Mouse (Mus musculus) large intestine, adult 2 months (tissue): ENCODE measurements around the gene Hexim1. TPM values are rescaled to one million over a fixed set of nuclear protein-coding genes. Genes with fewer than 3 reads are reported as not detected.

Experiments used
- DNase-seq: peaks from one replicate; pipeline ENCODE4 v3.0.0-alpha.2; 2012; ENCODE audit warnings: low read depth, low spot score
- WGBS: fragments of 180-500 bp; shearing (Covaris S2); methylation state at CpG from one replicate; pipeline ENCODE4 v1.1.7; 2018; 5-methylcytosine and 5-hydroxymethylcytosine counted together
- polyA plus RNA-seq: library from polyadenylated mRNA; depleted of rRNA; stranded (reverse); fragments of >200 nt; gene quantifications from 2 replicates; pipeline ENCODE4 v1.2.3, GENCODE M21; 2012

Hexim1 gene
- polyA plus RNA-seq, 1 experiment, result 11.5 TPM

DNA sequence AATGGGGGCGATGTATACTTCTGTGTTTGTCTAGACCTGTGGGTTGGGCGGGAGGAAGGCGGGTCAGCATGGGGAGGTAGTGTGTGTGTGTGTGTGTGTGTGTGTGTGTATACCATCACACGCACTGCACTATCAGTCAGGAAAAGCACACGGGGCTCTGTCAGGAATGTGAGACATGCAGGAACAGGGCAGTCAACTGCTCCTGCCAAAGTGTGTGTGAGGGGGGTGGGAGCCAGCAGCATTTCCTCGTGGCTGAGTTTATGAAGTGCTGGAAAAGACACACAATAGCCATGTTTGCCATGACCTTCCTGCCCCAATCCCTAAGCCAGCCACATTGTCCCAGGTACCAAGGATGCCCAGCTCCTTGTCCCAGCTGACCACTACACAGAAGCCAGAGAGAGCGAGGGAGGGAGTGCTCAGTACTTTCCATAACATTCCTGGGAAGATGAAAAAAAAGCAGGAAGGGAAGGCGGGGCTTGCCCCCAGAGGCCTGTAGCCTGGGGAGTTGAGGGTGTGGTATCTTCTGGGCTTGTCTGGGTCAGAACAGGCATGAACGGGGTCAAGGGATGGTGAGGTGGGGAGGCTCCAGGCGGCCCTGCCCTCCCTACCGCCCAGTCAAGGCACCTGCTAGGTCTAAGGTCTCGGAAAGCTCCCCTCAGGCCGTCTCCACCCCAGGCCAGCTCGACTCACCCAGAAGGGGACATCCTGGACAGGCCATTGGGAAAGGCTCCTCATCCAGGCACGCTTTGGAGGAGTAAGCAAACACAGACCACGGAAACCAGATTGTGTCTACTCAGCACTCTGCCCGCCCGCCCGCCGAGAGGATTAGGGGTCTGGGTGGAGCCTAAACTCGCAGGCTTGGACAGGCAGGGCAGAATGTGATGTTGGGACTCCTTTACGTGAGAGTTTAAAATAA is 18.8 kb upstream of the Hexim1 start:
- DNase-seq, result no peak
- WGBS, result 26% methylated on average over 22 of the region's 22 CpGs

DNA sequence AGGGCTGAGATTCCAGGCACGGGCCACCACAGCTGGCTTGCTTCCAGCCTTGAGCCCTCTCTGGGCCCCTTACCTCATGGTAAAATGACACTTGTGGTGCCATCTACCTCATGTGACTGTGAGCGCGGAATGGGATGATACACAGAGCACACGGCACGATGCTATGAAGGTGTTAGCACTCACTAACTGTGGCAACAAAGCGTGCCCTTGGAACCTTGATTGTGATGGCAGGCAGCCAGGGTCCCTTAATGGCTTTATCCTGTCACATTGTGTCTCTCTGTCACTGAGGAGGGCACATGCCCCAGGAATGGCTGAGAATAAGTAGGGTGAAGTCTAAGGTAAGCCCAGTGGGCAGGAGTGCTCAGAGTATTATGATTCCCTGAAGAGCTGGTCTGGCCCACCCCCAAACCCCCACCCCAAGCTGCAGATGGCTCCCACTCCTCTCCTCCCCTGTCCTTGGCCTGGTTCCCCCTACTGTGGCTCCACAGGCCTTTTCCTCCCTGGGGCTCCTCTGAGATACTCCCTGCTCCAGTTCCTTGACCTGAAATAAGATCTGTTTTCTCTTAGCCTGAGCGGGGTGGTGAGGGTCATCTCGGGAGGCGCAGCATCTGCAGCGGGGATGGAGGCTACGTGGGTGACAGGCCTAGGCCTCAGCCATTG is 17.4 kb upstream of the Hexim1 start:
- 66% methylated on average over 11 of the region's 11 CpGs for WGBS
- no peak for DNase-seq

- WGBS, result 82% methylated on average over 12 of the region's 12 CpGs
- no peak for DNase-seq
These were observed 16.6 kb upstream of the Hexim1 start for GRCm38 (mm10) chr11:103099352-103099940.

GRCm38 (mm10) chr11:103100361-103100760 is 15.7 kb upstream of the Hexim1 start:
- 62% methylated on average over 8 of the region's 8 CpGs for WGBS
- DNase-seq, result no peak

DNA sequence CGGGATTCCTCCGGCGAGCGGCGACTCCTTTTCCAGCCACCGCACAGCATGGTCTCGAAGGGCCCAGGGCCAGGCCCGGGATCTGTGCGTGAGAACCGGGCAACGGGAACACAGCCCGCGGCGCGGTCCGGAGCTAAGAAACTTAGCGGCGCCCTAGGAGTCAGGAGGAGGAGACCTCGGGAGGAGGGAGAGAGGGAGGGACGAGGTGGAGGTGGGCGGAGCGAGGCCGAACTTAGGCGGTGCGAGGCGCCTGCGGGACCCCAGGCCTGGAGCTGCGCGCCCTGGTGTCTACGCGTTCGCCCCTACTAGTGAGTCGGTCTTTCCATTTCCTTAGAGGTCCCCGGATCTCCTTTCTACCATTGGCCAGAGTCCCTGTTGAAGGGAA is 14.6 kb upstream of the Hexim1 start, which contains the start of the genes Plcd3 and Acbd4:
Gene Plcd3 (minus strand): TSS at position 178 of the 385 bp plus-strand sequence.
Gene Acbd4 (plus strand): TSS at position 202 of the 385 bp plus-strand sequence.
- DNase-seq, result no peak
- under 1% methylated on average over 34 of the region's 34 CpGs for WGBS

DNA sequence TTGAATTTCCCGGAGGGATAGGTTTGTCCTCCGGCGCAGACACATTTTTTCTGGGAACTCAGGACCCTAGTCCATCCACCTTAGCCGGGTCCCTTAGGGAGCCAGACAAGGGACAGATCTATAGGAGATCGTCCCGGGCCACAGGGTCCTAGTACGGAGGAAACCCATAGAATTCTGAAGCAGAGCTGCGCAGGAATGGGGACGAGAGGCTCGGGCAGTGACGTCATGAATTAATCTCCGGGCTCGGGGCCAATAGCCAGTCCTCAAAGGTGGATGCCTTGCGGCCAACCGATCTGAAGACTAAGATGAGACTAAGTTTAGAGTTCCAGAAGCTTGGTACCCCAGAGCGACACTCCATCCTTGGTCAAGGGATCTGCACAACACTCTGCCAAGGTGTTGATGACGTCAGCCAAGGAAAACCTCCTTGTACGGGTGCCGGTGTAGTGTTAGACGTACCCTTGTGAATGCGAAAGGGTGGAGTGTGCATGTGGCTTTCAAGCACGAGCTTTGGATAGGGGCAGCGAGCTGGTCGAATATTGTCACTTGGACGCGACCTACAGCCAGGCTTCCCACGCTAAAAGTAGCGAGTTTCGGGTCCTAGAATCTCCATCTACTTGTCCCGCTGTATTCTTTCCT is 14.0 kb upstream of the Hexim1 start:
- DNase-seq, result no peak
- WGBS, result 2% methylated on average over 30 of the region's 30 CpGs

DNA sequence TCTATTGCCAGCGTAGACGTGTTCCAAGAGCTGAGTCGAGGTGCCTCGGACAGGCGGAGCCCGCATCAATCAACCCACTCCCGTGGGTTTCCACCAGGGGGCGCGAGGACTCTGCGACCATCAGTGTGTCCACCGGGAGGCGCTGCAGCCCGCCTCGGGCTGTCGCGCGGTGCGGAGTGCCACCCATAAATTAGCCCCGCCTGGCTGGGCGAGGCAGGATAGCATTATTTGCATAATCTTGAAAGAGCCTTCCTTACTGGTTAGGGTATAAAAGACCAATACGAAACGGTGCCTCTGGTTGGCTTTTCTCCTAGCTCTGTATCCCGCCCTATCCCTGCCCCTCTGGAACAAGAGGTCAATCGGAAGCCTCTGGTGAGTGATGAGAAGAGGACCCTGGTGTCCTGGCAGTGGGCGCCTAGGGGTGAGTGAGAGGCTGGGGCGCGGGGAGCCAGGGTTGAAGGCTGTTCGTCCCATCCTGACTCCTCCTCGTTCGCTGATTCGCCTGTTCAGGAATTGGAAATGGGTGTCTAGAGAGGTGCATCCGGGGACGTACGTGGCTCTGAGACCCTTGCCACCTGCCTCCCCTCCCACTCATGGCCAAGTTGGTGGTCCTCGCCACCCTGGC is 13.2 kb upstream of the Hexim1 start:
- under 1% methylated on average over 35 of the region's 35 CpGs for WGBS
- no peak for DNase-seq

DNA sequence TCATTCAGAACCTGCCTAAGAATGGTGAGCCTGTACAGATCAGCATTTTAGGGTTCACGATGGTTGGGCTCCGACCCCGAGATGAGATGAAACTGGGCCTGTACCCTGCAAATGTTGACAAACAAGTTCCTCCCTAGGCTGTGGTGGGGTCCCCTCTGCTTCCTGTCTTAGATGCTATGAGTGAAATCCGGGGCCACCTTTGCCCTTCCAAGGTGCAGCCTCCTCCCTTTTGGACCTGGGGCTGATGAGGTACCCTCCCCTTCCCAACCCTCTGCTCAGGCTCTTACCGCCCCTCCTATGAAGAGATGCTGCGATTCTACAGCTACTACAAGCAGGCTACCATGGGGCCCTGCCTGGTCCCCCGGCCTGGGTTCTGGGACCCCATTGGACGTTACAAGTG is 12.4 kb upstream of the Hexim1 start:
- WGBS, result 58% methylated on average over 8 of the region's 8 CpGs
- DNase-seq, result no peak

GRCm38 (mm10) chr11:103104469-103104868 is 11.6 kb upstream of the Hexim1 start:
- WGBS, result 77% methylated on average over 7 of the region's 7 CpGs
- DNase-seq, result no peak

GRCm38 (mm10) chr11:103105180-103105725 is 10.8 kb upstream of the Hexim1 start:
- 49% methylated on average over 14 of the region's 14 CpGs for WGBS
- DNase-seq, result no peak

- WGBS, result 91% methylated on average over 6 of the region's 6 CpGs
- DNase-seq, result no peak
These were observed 10.2 kb upstream of the Hexim1 start for GRCm38 (mm10) chr11:103105810-103106209.

GRCm38 (mm10) chr11:103106386-103106785 is 9.6 kb upstream of the Hexim1 start:
- 77% methylated on average over 4 of the region's 4 CpGs for WGBS

DNA sequence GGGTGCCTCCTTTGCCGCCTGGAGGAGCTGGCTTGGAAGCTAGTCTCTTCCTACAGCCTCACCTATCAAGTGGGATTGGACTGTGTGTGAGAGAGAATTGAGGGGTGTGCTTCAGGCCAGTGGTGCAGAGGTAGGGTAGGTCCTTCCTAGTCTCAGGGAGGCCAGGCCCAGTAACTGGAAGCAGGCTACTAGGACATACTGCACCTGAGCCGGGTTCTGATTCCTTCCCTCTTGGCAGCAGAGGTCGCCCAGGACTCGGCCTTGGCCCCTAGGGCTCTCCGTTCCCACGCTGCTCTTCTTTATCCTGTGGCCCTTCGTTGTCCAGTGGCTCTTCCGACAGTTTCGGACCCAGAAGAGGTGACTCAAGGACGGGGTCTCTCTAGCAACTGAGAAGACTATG is 4.7 kb upstream of the Hexim1 start:
- WGBS, result 52% methylated on average over 10 of the region's 10 CpGs
- DNase-seq, result no peak

More at GRCm38 (mm10) chr11:103106386-103106785, 9.6 kb upstream of the Hexim1 start:
- no peak for DNase-seq

GRCm38 (mm10) chr11:103111881-103112551 is 4.0 kb upstream of the Hexim1 start:
- no peak for DNase-seq

DNA sequence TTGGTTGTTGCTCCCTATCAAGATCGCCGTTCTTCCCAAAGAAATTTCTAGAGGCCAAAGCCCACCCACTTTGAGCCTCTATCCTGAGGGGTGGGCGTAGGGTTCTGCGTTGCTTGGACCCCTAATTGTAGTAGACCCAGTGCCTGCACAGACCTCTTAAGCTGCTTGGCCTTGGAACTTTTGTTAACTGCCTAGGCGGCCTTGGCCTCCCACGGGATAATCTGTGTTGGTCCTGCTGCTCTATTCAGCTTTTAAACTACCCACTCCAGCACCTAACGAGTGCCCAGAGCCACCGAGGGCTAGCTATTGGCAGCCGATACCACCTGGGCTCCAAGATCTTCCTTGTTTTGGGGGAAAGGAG is 3.5 kb upstream of the Hexim1 start:
- 43% methylated on average over 9 of the region's 9 CpGs for WGBS
- DNase-seq, result no peak

More at GRCm38 (mm10) chr11:103111881-103112551, 4.0 kb upstream of the Hexim1 start:
- WGBS, result 3% methylated on average over 28 of the region's 28 CpGs

- no peak for DNase-seq
- WGBS, result 74% methylated on average over 12 of the region's 12 CpGs
These were observed 3.0 kb upstream of the Hexim1 start for GRCm38 (mm10) chr11:103113005-103113404.

GRCm38 (mm10) chr11:103113771-103114170 is 2.3 kb upstream of the Hexim1 start:
- WGBS, result 71% methylated on average over 4 of the region's 4 CpGs
- DNase-seq, result no peak

DNA sequence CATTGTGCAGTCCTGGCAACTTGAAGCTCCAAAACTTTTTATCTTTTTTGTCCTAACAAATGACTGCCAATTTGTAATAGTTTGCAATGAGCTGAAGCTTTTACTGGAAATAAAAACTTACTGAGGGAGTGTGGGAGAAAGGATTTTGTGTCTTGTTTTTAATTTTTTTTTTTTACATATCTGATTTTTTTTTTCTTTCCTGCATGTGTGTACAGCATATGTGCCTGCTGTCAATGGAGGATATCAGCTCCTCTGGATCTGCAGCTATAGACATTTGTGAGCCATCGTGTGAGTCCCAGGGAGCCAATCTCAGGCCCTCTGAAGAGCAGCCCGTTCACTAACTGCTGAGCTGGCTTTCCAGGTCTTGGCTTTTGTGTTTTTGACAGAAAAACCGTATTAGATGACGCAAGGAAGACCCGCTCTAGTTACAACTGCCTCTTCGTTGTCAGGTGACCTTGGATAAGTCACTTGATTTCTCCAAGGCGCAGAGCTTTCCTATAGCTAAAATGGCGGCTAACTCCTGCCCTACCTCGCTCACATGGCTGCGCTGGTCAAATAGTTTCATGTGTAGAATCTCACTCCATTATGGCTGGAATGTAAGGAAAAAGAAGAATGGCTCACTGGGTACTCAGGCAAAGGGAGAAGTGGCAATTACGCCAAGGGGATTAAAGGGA is 1.6 kb upstream of the Hexim1 start:
- DNase-seq, result no peak
- 89% methylated on average over 11 of the region's 11 CpGs for WGBS
